Mouse (Mus musculus) lung, postnatal 0 days (tissue): ENCODE measurements around the gene R3hdm4. TPM values are rescaled to one million over a fixed set of nuclear protein-coding genes. Genes with fewer than 3 reads are reported as not detected.
"Not testable (repeated sequence)": the region's sequence is repeated elsewhere in the genome, so short reads cannot be mapped to it uniquely, and the experiment has no call there.

Source experiments
- ATAC-seq: fragments of 200-750 bp; cut with Nextera tagmentation; 2 replicates; pipeline ENCODE4 v1.8.0; 2017; ENCODE audit warnings: moderate library complexity
- DNase-seq: peaks from one replicate; pipeline ENCODE4 v3.0.0-alpha.2; 2016; ENCODE audit warnings: low spot score
- H3K27ac ChIP-seq: fragments of 300-500 bp; sonication (generic); 2 replicates; pipeline ENCODE4 v1.5.1; 2014; ENCODE audit warnings: antibody characterized with exemption, mild to moderate bottlenecking, low read length, mixed read lengths
- H3K27me3 ChIP-seq: fragments of 300-500 bp; sonication (generic); replicated peaks from 2 replicates; pipeline ENCODE4 v1.6.1; 2014; ENCODE audit warnings: low read length, mixed read lengths; ENCODE audit not compliant: insufficient read depth
- H3K36me3 ChIP-seq: fragments of 300-500 bp; sonication (generic); 2 replicates; pipeline ENCODE4 v1.6.1; 2014; ENCODE audit warnings: low read length, mixed read lengths; ENCODE audit not compliant: insufficient read depth
- H3K4me1 ChIP-seq: fragments of 300-500 bp; sonication (generic); 2 replicates; pipeline ENCODE4 v1.6.1; 2014; ENCODE audit warnings: antibody characterized with exemption, low read depth, low read length, mixed read lengths; ENCODE audit not compliant: insufficient read depth
- H3K4me2 ChIP-seq: fragments of 300-500 bp; sonication (generic); replicated peaks from 2 replicates; pipeline ENCODE4 v1.6.1; 2014; ENCODE audit warnings: low read depth, mild to moderate bottlenecking, low read length, moderate library complexity, mixed read lengths
- H3K4me3 ChIP-seq: fragments of 300-500 bp; sonication (generic); 2 replicates; pipeline ENCODE4 v1.5.1; 2014; ENCODE audit warnings: low read depth, low read length
- H3K9ac ChIP-seq: fragments of 300-500 bp; sonication (generic); replicated peaks from 2 replicates; pipeline ENCODE4 v1.6.1; 2014; ENCODE audit warnings: low read depth, mild to moderate bottlenecking
- H3K9me3 ChIP-seq: fragments of 300-500 bp; sonication (generic); 2 replicates; pipeline ENCODE4 v1.6.1; 2016; ENCODE audit warnings: low read length, mixed read lengths
- CTCF ChIP-seq: IDR thresholded peaks from 2 replicates; pipeline ENCODE4 v1.5.1; 2016; ENCODE audit warnings: antibody characterized with exemption, mild to moderate bottlenecking
- EP300 ChIP-seq: IDR thresholded peaks from 2 replicates; pipeline ENCODE4 v1.6.1; 2016; ENCODE audit warnings: antibody characterized with exemption, mild to moderate bottlenecking, control low read depth
- WGBS: fragments of 180-500 bp; shearing (Covaris S2); extraction: QIAGEN DNeasy Blood & Tissue Kit; methylation state at CpG from one replicate; pipeline ENCODE4 v1.1.7; 2014; 5-methylcytosine and 5-hydroxymethylcytosine counted together
- polyA plus RNA-seq: library from polyadenylated mRNA; unstranded; fragments of >200 nt; fragmentation: Nextera tagmentation; extraction: Ambion mirVana; gene quantifications from 2 replicates; pipeline ENCODE4 v1.2.1, GENCODE M21; 2015

R3hdm4 gene
- polyA plus RNA-seq, 1 experiment from 2014 or later: 129 TPM

DNA sequence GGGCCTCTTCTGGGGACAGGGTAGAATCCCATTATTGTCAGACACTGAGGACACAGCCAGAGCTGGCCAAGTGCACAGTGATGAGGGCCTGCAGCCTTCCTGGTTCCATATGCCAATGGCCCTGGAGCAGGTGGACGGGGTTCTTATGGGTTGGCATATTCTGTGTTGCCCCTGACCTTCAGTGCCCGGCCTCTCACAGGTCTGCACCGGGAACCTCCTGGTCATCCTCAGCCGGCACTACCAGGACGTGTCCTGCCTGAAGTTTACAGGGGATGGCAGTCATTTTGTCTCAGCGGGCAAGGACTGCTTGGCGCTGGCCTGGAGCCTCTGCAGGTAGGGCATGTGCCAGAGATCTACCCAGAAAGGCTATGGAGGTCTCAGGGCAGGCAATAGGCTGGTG, 43.7 kb upstream of the R3hdm4 start:
- H3K4me3 ChIP-seq: no peak overlapping the region
- H3K27ac ChIP-seq: no peak overlapping the region
- no peak overlapping the region for H3K9ac ChIP-seq
- 91% methylated on average over 7 of the region's 7 CpGs for WGBS
- DNase-seq (no peak), ATAC-seq (no peak)
- no peaks in the 10 kb centered on the region for H3K27me3 ChIP-seq
- H3K9me3 ChIP-seq: no peaks in the 10 kb centered on the region
- no peak overlapping the region for H3K4me2 ChIP-seq
- no peak for TF ChIP-seq CTCF
- TF ChIP-seq EP300: no peak
- peaks cover 16% of the 10 kb centered on the region for H3K36me3 ChIP-seq
- H3K4me1 ChIP-seq: peaks cover 8% of the 10 kb centered on the region; the same call in 1 of the 2 replicates

- TF ChIP-seq CTCF (no peak), EP300 (no peak)
- H3K36me3 ChIP-seq: peaks cover 7% of the 10 kb centered on the region; the same call in 1 of the 2 replicates
- H3K4me3 ChIP-seq: peak overlapping the region; percentile 82
- H3K9ac ChIP-seq: peak overlapping the region; percentile 56
- ATAC-seq (no peak), DNase-seq (no peak)
- peak overlapping the region; percentile 89 for H3K4me2 ChIP-seq
- no peaks in the 10 kb centered on the region for H3K9me3 ChIP-seq
- WGBS: 16% methylated on average over 10 of the region's 10 CpGs
- H3K27me3 ChIP-seq: no peaks in the 10 kb centered on the region
- H3K4me1 ChIP-seq: peaks cover 8% of the 10 kb centered on the region; the same call in 1 of the 2 replicates
- H3K27ac ChIP-seq: no peak overlapping the region
Observed at GRCm38 (mm10) chr10:79960671-79961294, 39.8 kb upstream of the R3hdm4 start.

DNA sequence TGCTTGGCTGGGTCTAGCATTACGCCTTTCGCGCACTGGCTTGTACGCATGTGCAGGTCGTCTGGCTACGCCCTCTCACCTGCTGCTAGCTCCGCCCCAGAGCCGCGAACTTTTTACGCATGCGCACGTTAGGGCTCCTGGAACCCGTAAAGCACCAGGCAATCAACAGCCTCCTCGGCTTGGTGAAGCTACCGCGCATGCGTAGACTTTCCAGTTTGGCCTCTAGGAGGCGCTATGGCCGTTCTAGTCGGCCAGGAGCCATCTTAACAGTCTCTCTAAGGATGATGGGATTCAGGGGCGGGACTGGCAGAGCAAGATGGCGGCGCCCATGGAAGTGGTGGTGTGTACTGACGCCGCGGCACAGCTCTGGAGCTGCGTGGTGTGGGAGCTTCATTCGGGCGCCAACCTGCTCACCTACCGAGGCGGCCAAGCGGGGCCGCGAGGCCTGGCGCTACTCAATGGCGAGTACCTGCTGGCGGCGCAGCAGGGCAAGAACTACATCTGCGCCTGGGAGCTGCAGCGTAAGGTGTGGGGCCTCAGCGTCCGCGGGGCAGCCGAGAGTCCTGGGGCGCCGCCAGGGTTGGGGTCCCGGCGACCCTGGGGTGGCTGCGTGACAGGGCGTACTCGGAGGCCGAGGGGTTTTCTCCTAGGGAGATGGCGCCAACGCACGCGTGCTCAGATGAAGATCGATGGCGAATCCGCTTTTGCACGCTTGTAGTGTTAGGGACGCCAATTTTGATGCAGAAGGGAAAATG, 39.0 kb upstream of the R3hdm4 start, which contains the start of gene Wdr18:
Gene Wdr18, plus strand, starts transcription at position 306 of the 755 bp plus-strand sequence.
- peak; percentile 98 for TF ChIP-seq CTCF
- TF ChIP-seq EP300: no peak
- Histone ChIP-seq H3K9ac (peak within 1 kb of the TSS; percentile 56), H3K9me3 (no peaks in the 10 kb centered on the region), H3K4me3 (peak within 1 kb of the TSS; percentile 82), H3K27ac (peak within 1 kb of the TSS; percentile 64), H3K4me2 (peak within 1 kb of the TSS; percentile 89), H3K4me1 (peaks cover 8% of the 10 kb centered on the region; the same call in 1 of the 2 replicates), H3K27me3 (no peaks in the 10 kb centered on the region), H3K36me3 (0 out of 2 replicates have a peak, but pooled peaks cover 3% of the 10 kb centered on the region)
- peak; percentile 95 for ATAC-seq
- under 1% methylated on average over 61 of the region's 61 CpGs for WGBS
- DNase-seq: peak; percentile 99

- 29% methylated on average over 10 of the region's 10 CpGs for WGBS
- H3K9me3 ChIP-seq, H3K36me3 ChIP-seq, H3K27ac ChIP-seq, H3K9ac ChIP-seq, H3K27me3 ChIP-seq, H3K4me1 ChIP-seq: not testable (repeated sequence)
- peak; percentile 56 for DNase-seq
- Histone ChIP-seq H3K4me2 (peak overlapping the region; percentile 89; the same call in 1 of the 2 replicates), H3K4me3 (peak overlapping the region; percentile 82; the same call in 1 of the 2 replicates)
- ATAC-seq: peak; percentile 31; the same call in 1 of the 2 replicates
Observed at GRCm38 (mm10) chr10:79959412-79959811, 38.4 kb upstream of the R3hdm4 start.

DNA sequence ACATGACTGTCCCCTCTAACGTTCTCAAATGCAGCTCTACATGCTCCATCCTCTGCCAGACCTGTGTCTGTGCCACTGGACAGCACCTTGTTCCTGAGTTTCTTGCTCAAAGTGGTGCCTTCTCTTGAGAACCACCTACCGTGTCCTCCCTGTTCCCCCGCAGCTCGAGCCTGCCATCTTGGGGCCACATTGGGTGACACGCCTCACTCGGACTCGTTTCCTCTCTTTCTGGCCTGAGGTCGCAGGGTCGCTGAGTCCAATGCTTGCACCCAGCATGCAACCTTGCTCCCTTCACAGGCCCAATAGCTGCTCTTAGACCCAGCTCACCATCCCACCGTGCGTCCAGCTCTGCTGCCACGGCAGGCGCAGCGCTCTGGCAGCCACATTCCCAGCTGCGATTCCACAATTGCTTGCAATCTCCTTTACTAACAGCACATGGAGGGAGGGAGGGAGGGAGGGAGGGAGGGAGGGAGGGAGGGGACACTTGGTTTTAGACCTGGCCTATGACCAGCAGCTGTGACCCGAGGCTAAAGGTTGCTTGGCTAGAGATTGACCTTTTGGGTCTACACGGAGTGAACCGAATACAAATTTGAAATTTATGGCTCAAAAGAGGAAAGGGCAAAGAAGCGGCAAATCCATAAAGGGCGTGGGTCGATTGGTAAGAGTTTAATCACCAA, 37.3 kb upstream of the R3hdm4 start:
- Histone ChIP-seq H3K36me3 (no peaks in the 10 kb centered on the region), H3K9ac (no peak overlapping the region), H3K4me2 (peak overlapping the region; percentile 15; the same call in 1 of the 2 replicates), H3K4me3 (no peak overlapping the region), H3K27me3 (no peaks in the 10 kb centered on the region), H3K27ac (no peak overlapping the region), H3K9me3 (no peaks in the 10 kb centered on the region), H3K4me1 (peaks cover 8% of the 10 kb centered on the region; the same call in 1 of the 2 replicates)
- ATAC-seq: peak; percentile 14
- TF ChIP-seq EP300 (no peak), CTCF (peak; percentile 99)
- WGBS: 12% methylated on average over 21 of the region's 21 CpGs
- peak; percentile 87 for DNase-seq

- Histone ChIP-seq H3K4me2 (no peak overlapping the region), H3K27me3 (no peaks in the 10 kb centered on the region), H3K4me1 (peaks cover 8% of the 10 kb centered on the region; the same call in 1 of the 2 replicates), H3K9me3 (no peaks in the 10 kb centered on the region), H3K4me3 (no peak overlapping the region), H3K27ac (no peak overlapping the region), H3K9ac (no peak overlapping the region), H3K36me3 (0 out of 2 replicates have a peak, but pooled peaks cover 2% of the 10 kb centered on the region)
- TF ChIP-seq EP300 (no peak), CTCF (no peak)
- WGBS: 39% methylated on average over 4 of the region's 4 CpGs
- DNase-seq: no peak
- no peak for ATAC-seq
Observed at GRCm38 (mm10) chr10:79956643-79957154, 35.7 kb upstream of the R3hdm4 start.
